Mouse (Mus musculus): ENCODE measurements around the gene Clmp. TPM values are rescaled to one million over a fixed set of nuclear protein-coding genes. Genes with fewer than 3 reads are reported as not detected.

Clmp gene
- total RNA-seq, 2 experiments from 2014 or later = 0.22 to 0.25 TPM

DNA sequence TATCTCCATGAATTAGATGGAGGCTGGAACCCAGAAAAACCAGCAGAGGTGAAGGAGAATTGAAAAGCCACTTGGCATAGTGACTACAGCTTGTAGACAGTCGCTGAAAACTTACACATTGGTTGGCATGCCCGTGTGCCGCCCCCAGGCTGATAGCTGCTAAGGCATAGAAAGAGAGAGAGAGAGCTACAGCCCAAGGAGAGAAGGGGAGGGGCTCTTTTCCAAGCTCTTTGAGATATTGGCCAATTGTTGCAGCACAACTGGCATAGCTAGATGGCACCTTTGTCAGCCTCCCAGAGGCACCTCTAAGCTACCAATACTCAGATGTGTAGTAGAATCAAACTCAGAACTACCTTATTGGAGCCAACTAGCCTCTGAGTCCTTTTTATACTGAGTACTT is 1.8 kb downstream of the Clmp start:
- no peak for ATAC-seq (replicated peaks; ENCODE audit: poor library complexity)

- ATAC-seq (replicated peaks; ENCODE audit: poor library complexity) = no peak
Observed at GRCm38 (mm10) chr9:40690511-40690910, 4.7 kb downstream of the Clmp start.

- no peak for ATAC-seq (replicated peaks; ENCODE audit: poor library complexity)
Observed at GRCm38 (mm10) chr9:40693026-40693425, 7.3 kb downstream of the Clmp start.

- ATAC-seq (replicated peaks; ENCODE audit: poor library complexity) = no peak
Observed at GRCm38 (mm10) chr9:40693768-40694167, 8.0 kb downstream of the Clmp start.

DNA sequence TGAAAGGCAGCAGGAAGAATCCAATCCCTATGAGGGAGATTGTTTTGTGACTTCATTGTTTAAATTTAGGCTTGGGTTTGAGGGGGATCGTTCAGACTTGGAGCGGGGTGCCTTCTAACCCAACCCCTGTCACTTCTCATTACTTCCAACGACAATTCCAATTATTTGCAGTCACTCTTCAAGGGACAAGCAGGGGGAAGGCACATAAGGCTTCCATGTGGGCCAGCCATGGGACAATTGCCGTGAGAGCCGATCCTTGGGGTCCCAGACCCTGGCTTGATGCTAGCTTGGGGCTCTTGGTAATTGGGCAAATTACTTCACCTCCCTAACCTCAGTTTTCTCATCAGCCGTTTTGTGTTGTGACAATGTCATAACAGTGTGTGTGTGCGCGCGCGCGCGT is 8.5 kb downstream of the Clmp start:
- no peak for ATAC-seq (replicated peaks; ENCODE audit: poor library complexity)

GRCm38 (mm10) chr9:40696086-40696485 is 10.3 kb downstream of the Clmp start:
- no peak for ATAC-seq (replicated peaks; ENCODE audit: poor library complexity)

GRCm38 (mm10) chr9:40699194-40699593 is 13.4 kb downstream of the Clmp start:
- ATAC-seq (replicated peaks; ENCODE audit: poor library complexity) = peak; percentile 96

GRCm38 (mm10) chr9:40700253-40700652 is 14.5 kb downstream of the Clmp start:
- ATAC-seq (replicated peaks; ENCODE audit: poor library complexity) = no peak

DNA sequence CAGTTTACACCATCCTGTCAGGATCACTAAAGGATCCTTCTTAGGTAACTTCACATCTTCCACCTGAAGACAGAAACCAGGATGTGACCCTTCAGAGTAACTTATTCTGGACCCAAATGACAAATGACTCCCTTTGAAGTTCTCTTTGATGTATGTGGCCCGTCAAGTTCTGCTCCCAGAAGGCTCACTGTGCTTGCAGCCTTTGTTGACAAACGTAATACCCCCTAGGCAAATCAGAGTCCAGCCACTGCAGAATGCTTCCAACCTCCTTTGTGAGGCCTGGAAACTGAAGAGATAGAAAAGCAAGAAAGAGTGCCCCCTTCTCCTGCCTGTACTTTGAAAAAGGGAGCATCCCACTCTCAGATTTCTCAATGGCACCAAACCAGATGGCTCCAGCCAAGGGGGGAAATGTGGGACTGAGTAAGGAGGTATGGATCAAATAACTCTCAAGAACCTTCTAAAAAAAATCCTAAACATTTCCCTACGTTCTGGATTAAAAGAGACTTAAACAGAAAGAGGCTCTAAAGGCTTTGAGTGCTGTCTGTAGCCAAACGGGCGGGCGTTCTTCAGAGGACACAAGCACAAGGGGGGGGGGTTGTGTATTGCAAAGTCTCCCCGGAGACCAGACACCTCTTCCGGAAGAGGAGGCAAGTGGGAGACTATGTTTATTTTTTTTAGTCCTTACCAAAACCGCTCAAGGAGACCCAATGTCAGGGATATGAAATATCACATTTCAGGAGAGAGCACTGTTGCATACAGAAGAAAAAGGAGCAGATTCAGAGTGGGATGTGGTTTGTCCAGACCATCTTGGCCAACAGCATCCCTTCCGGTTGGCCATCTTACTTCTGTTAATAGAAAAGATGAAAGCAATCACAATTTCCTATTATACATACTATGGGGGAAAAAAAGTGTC is 18.9 kb downstream of the Clmp start:
- ATAC-seq (replicated peaks; ENCODE audit: poor library complexity) = no peak

DNA sequence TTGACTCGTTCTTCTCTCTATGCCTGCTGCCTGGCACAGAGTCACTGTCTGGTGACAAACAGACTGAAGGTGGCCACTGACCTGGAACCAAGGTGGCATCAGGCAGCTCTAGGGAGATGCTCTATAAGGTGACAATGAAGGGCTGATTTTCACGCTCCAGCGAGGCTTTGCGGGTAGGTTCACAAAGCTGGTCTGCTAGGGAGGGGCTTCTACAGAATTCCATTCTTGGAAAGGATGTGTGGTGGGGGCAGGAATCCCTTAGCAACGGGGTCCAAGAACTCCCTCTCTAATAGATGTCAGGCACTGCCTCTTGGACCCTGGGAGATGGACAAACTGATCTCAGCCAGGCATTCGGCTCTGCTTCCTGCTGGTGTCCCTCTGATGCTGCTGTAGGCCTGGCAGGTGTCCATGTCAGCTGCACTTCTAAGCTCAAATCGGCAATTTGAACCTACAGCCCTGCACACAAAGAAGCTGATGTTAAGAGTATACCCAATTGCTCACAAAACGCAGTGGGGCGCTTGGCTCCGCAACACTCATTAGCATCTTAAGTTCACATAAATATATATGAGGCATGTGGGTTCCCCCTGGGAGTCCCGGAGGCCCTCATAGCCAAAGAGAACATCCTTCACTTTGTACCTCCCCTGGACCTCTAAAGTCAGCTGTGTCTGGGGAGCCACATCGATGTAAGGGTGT is 22.8 kb downstream of the Clmp start:
- no peak for ATAC-seq (replicated peaks; ENCODE audit: poor library complexity)

DNA sequence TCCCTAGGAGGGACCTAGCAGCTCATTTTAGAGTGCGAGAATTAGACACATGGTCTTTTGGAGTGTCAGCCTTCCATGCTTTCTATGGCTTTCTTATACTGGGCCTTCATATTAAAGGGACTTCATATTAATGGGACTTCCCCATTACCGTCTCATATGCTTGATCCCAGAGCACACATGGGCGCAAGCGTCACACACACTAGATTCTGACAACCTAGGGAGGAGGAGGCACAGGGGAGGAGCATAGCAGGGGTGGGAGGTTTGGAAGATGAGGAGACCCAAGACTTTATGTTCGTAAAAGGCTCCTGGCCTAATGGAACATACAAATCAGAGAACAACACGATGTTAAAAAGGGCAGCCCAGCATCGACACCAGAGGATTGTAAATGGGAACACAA is 23.4 kb downstream of the Clmp start:
- ATAC-seq (replicated peaks; ENCODE audit: poor library complexity) = no peak

GRCm38 (mm10) chr9:40709587-40709986 is 23.8 kb downstream of the Clmp start:
- ATAC-seq (replicated peaks; ENCODE audit: poor library complexity) = no peak

- ATAC-seq (replicated peaks; ENCODE audit: poor library complexity) = no peak
Observed at GRCm38 (mm10) chr9:40709991-40710390, 24.2 kb downstream of the Clmp start.

DNA sequence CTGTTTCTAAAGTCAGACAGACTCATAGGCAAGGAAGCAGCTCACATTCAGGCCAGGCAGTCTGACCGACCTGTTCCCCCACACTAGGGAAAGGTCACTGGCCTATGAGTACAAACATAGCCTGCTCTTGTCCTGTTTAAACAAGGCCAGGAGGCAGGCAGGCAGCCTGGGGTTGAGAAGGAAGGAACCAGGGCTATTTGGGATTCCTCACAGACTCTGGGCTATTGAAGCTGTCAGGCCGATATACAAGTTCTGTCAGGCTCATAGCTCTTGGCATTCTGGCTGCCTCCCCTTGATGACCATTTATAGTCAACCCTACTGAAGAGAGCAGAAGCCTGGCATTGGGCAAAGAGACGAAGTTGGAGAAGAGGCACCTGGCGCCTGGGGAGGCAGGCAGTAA is 25.9 kb downstream of the Clmp start:
- no peak for ATAC-seq (replicated peaks; ENCODE audit: poor library complexity)

GRCm38 (mm10) chr9:40717182-40717874 is 31.6 kb downstream of the Clmp start:
- no peak for ATAC-seq (replicated peaks; ENCODE audit: poor library complexity)

DNA sequence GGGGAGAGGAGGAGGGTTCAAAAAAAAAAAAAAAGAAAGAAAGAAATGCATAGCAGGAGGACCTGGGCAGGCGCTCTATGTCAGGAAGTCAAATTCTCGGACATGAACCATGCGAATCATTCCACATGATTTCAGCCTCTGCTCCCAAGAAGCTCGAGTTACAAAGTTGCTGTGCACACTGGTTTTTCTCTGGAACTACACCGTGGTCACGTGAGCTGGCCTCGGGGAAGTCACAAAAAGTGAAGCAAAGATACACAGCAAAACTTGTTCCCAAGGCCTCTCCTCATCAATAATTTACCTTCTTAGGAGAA is 32.1 kb downstream of the Clmp start:
- ATAC-seq (replicated peaks; ENCODE audit: poor library complexity) = no peak

DNA sequence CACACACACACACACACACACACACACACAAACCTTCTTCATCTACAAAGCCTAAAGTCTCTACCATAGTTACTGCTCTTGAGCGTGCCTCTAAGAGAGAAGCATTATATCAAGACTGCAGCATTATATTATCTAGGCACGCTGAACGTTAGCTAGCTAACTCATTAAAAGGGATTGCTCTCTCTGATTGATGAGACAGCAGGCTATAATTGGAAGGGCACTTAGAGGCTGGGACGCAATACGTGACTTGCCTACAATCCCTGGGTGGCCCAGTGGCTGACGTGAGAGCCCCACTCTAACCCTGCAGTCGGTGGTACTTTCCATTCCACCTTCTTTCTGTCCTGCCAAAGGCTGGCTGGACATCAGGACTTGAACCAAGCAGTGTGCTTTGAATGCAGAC is 35.1 kb downstream of the Clmp start:
- no peak for ATAC-seq (replicated peaks; ENCODE audit: poor library complexity)

DNA sequence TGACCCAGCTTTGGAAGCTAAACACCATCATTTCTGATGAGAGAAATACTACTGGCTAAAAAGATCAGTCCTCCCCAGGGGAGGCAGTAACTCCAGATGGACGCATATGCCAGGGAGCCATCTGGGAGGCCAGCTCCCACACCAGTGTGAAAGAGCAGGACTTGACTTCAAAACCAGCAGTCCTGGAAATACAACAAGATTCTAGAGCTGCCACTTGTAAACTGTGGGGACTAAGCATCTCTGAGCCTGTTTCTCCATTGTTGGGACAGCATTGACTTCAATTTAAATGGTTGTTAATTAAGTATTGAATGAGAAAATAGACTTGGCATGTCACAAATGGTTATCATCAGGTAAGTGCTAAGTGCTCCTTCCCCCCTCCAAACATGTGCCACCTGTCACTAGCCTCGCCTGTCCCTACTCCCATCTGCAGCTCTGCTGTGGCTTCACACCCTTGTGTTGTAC is 37.6 kb downstream of the Clmp start:
- no peak for ATAC-seq (replicated peaks; ENCODE audit: poor library complexity)

DNA sequence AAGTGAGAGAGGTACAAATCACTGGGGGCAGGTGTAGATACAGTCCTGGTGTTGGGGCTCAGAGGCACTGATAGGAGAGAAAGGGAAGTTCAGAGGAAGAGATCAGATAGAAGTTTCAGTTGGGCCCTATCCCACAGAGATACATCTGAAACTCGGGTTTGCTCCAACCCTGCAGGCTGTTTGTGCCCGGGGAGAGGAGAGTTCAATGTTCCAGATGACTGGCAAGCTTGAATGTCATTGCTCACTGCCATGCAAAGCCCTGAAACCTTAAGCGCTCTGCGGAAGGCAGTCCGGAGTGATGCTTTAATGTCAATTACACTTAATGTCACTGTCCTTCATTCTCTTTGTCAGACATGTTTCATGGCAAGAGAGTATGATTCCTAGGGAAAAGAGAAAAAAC is 39.2 kb downstream of the Clmp start:
- no peak for ATAC-seq (replicated peaks; ENCODE audit: poor library complexity)

DNA sequence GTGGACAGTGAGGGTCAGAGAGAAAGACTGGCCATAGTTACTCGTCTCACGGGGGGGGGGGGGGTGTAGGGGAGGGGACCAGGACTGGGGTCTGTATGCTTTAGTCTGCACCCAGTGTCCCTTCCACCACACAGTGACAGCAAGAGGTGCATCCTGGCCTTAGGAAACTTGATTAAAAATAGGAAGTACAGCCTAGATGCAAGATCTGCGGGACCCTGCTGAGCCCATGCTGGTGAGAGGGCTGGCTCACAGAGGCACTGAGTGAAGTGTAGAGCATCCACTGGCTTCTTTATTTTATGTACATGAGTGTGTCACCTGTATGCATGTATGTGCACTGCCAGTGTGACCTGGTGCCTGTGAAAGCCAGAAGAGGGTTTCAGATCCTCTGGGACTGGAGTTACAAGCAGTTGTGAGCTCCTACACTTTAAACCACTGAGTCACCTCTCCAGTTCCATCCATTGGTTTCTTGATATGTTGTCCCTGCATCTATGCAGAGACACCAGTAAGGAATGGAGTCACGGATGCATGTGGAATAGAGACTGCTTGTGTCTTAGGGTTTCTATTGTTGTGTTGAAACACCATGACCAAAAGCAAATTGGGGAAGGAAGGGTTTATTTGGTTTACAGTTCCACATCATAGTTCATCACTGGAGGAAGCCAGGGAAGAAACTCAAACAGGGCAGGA is 41.5 kb downstream of the Clmp start:
- ATAC-seq (replicated peaks; ENCODE audit: poor library complexity) = peak; percentile 66

- peak; percentile 58 for ATAC-seq (replicated peaks; ENCODE audit: poor library complexity)
Observed at GRCm38 (mm10) chr9:40727824-40728495, 42.2 kb downstream of the Clmp start.

Measured in megakaryocyte progenitor cell, adult 5-6 weeks (primary cell).